ENCODE assay signal across 25 mouse cellular contexts in genomic region chr13:81979289-81979688, GRCm38 (mm10).
"Had no signal": no experiment of that assay in that cellular context is flagged by ENCODE, and none has a peak within 500 bp of the region (broad histone marks: within the 10 kb centered on the region; RNA-seq: fewer than 3 reads in every experiment).

No protein-coding gene starts in this region.

- H3K27ac ChIP-seq: gastrocnemius, adult 2 months; heart, embryonic 10.5 days; hindbrain, embryonic 10.5 days; hindbrain, embryonic 12.5 days; hindbrain, embryonic 14.5 days; intestine, embryonic 15.5 days; kidney, embryonic 15.5 days; kidney, postnatal 0 days; limb, embryonic 13.5 days; limb, embryonic 15.5 days had no signal

- H3K27me3 ChIP-seq: heart, embryonic 12.5 days; hindbrain, embryonic 12.5 days; intestine, embryonic 15.5 days; kidney, embryonic 15.5 days; limb, embryonic 13.5 days; limb, embryonic 15.5 days had no signal

- H3K4me2 ChIP-seq: heart, embryonic 12.5 days; hindbrain, embryonic 12.5 days; hindbrain, embryonic 14.5 days; intestine, embryonic 15.5 days; kidney, embryonic 15.5 days; limb, embryonic 13.5 days; limb, embryonic 15.5 days had no signal

- H3K4me1 ChIP-seq: heart, embryonic 10.5 days; heart, embryonic 12.5 days; hindbrain, embryonic 10.5 days; hindbrain, embryonic 12.5 days; intestine, embryonic 15.5 days; kidney, embryonic 15.5 days; limb, embryonic 15.5 days had no signal

- ATAC-seq: hindbrain, embryonic 16.5 days; inflammation-experienced regulatory T-cells, adult 6 months; intestine, embryonic 15.5 days; intestine, postnatal 0 days had no signal

- H3K4me3 ChIP-seq: gastrocnemius, adult 2 months; heart, embryonic 10.5 days; heart, embryonic 12.5 days; hindbrain, embryonic 10.5 days; hindbrain, embryonic 12.5 days; intestine, embryonic 15.5 days; kidney, embryonic 15.5 days; limb, embryonic 13.5 days; limb, embryonic 15.5 days had no signal

- H3K36me3 ChIP-seq: heart, embryonic 10.5 days; heart, embryonic 12.5 days; hindbrain, embryonic 10.5 days; hindbrain, embryonic 12.5 days; intestine, embryonic 15.5 days; kidney, embryonic 15.5 days; limb, embryonic 13.5 days; limb, embryonic 15.5 days had no signal

- H3K9ac ChIP-seq: heart, embryonic 12.5 days; hindbrain, embryonic 12.5 days; hindbrain, embryonic 14.5 days; intestine, embryonic 15.5 days; kidney, embryonic 15.5 days; limb, embryonic 13.5 days; limb, embryonic 15.5 days had no signal

- H3K9me3 ChIP-seq: heart, embryonic 10.5 days; heart, embryonic 12.5 days; hindbrain, embryonic 10.5 days; hindbrain, embryonic 12.5 days; intestine, embryonic 15.5 days; kidney, embryonic 15.5 days; limb, embryonic 13.5 days; limb, embryonic 15.5 days had no signal

- DNase-seq: gastrocnemius, adult 2 months; gastrocnemius, postnatal 10 days; gastrocnemius, postnatal 25 days; heart, adult 18-20 months; heart, postnatal 10 days; heart, postnatal 4 days; kidney, adult 18-20 months; kidney, adult 9 months; kidney, postnatal 14 days; kidney, postnatal 36 days; layer of hippocampus, adult 9-11 months; left cerebral cortex, postnatal 4 days had no signal
